Mouse (Mus musculus): ENCODE data around the gene Thap3.
"Not testable (repeated sequence)": the region's sequence is repeated elsewhere in the genome, so short reads cannot be mapped to it uniquely, and the experiment has no call there.

Gene Thap3

GRCm38 (mm10) chr4:151988342-151989109 lies at the start of gene Thap3:
Thap3 (minus strand) TSS chr4:151988997.
- peak; percentile 74 for DNase-seq (ENCODE audit: low read depth, low spot score)
- Histone ChIP-seq H3K27me3 (ENCODE audit: control insufficient read depth, insufficient read depth, low read length, poor library complexity, severe bottlenecking) (no peaks in the 10 kb centered on the region), H3K36me3 (ENCODE audit: control insufficient read depth, insufficient read depth, low read length, poor library complexity, severe bottlenecking) (peaks cover 6% of the 10 kb centered on the region)

- no peak for DNase-seq (ENCODE audit: low read depth, low spot score)
- no peaks in the 10 kb centered on the region for H3K36me3 ChIP-seq (ENCODE audit: control insufficient read depth, insufficient read depth, low read length, poor library complexity, severe bottlenecking)
- H3K27me3 ChIP-seq (ENCODE audit: control insufficient read depth, insufficient read depth, low read length, poor library complexity, severe bottlenecking), result no peaks in the 10 kb centered on the region
Measured at GRCm38 (mm10) chr4:152038225-152038984, 49.6 kb upstream of the Thap3 start, which contains the start of gene Tas1r1. Tas1r1 (minus strand) TSS chr4:152038568.

- H3K27me3 ChIP-seq (ENCODE audit: control insufficient read depth, insufficient read depth, low read length, poor library complexity, severe bottlenecking), result not testable (repeated sequence)
- peak; percentile 27 for DNase-seq (ENCODE audit: low read depth, low spot score)
Measured at GRCm38 (mm10) chr4:152036464-152036863, 47.7 kb upstream of the Thap3 start.

GRCm38 (mm10) chr4:152032922-152033321 lies 44.1 kb upstream of the Thap3 start:
- Histone ChIP-seq H3K36me3 (ENCODE audit: control insufficient read depth, insufficient read depth, low read length, poor library complexity, severe bottlenecking) (no peaks in the 10 kb centered on the region), H3K27me3 (ENCODE audit: control insufficient read depth, insufficient read depth, low read length, poor library complexity, severe bottlenecking) (no peaks in the 10 kb centered on the region)
- no peak for DNase-seq (ENCODE audit: low read depth, low spot score)

More at GRCm38 (mm10) chr4:152036464-152036863, 47.7 kb upstream of the Thap3 start:
- H3K36me3 ChIP-seq (ENCODE audit: control insufficient read depth, insufficient read depth, low read length, poor library complexity, severe bottlenecking), result not testable (repeated sequence)

- no peak for DNase-seq (ENCODE audit: low read depth, low spot score)
- no peaks in the 10 kb centered on the region for H3K27me3 ChIP-seq (ENCODE audit: control insufficient read depth, insufficient read depth, low read length, poor library complexity, severe bottlenecking)
Measured at GRCm38 (mm10) chr4:152029997-152030396, 41.2 kb upstream of the Thap3 start.

GRCm38 (mm10) chr4:152029087-152029486 lies 40.3 kb upstream of the Thap3 start:
- Histone ChIP-seq H3K27me3 (ENCODE audit: control insufficient read depth, insufficient read depth, low read length, poor library complexity, severe bottlenecking) (no peaks in the 10 kb centered on the region), H3K36me3 (ENCODE audit: control insufficient read depth, insufficient read depth, low read length, poor library complexity, severe bottlenecking) (no peaks in the 10 kb centered on the region)
- DNase-seq (ENCODE audit: low read depth, low spot score), result peak; percentile 54

More at GRCm38 (mm10) chr4:152029997-152030396, 41.2 kb upstream of the Thap3 start:
- H3K36me3 ChIP-seq (ENCODE audit: control insufficient read depth, insufficient read depth, low read length, poor library complexity, severe bottlenecking), result no peaks in the 10 kb centered on the region

- DNase-seq (ENCODE audit: low read depth, low spot score), result no peak
- no peaks in the 10 kb centered on the region for H3K36me3 ChIP-seq (ENCODE audit: control insufficient read depth, insufficient read depth, low read length, poor library complexity, severe bottlenecking)
- H3K27me3 ChIP-seq (ENCODE audit: control insufficient read depth, insufficient read depth, low read length, poor library complexity, severe bottlenecking), result no peaks in the 10 kb centered on the region
Measured at GRCm38 (mm10) chr4:152028456-152028855, 39.7 kb upstream of the Thap3 start.

- H3K27me3 ChIP-seq (ENCODE audit: control insufficient read depth, insufficient read depth, low read length, poor library complexity, severe bottlenecking), result no peaks in the 10 kb centered on the region
- DNase-seq (ENCODE audit: low read depth, low spot score), result peak; percentile 95
- H3K36me3 ChIP-seq (ENCODE audit: control insufficient read depth, insufficient read depth, low read length, poor library complexity, severe bottlenecking), result no peaks in the 10 kb centered on the region; the same call in 1 of the 2 replicates
Measured at GRCm38 (mm10) chr4:152027524-152027923, 38.7 kb upstream of the Thap3 start, which contains the start of gene Zbtb48. Zbtb48 (minus strand) TSS chr4:152027671.

- H3K36me3 ChIP-seq (ENCODE audit: control insufficient read depth, insufficient read depth, low read length, poor library complexity, severe bottlenecking), result no peaks in the 10 kb centered on the region; the same call in 1 of the 2 replicates
- DNase-seq (ENCODE audit: low read depth, low spot score), result no peak
- no peaks in the 10 kb centered on the region for H3K27me3 ChIP-seq (ENCODE audit: control insufficient read depth, insufficient read depth, low read length, poor library complexity, severe bottlenecking)
Measured at GRCm38 (mm10) chr4:152026751-152027508, 38.1 kb upstream of the Thap3 start.

- Histone ChIP-seq H3K27me3 (ENCODE audit: control insufficient read depth, insufficient read depth, low read length, poor library complexity, severe bottlenecking) (no peaks in the 10 kb centered on the region), H3K36me3 (ENCODE audit: control insufficient read depth, insufficient read depth, low read length, poor library complexity, severe bottlenecking) (no peaks in the 10 kb centered on the region; the same call in 1 of the 2 replicates)
- no peak for DNase-seq (ENCODE audit: low read depth, low spot score)
Measured at GRCm38 (mm10) chr4:152024525-152024924, 35.7 kb upstream of the Thap3 start.

GRCm38 (mm10) chr4:152022506-152022905 lies 33.7 kb upstream of the Thap3 start:
- Histone ChIP-seq H3K36me3 (ENCODE audit: control insufficient read depth, insufficient read depth, low read length, poor library complexity, severe bottlenecking) (no peaks in the 10 kb centered on the region; the same call in none of the 2 replicates), H3K27me3 (ENCODE audit: control insufficient read depth, insufficient read depth, low read length, poor library complexity, severe bottlenecking) (no peaks in the 10 kb centered on the region)
- no peak for DNase-seq (ENCODE audit: low read depth, low spot score)

GRCm38 (mm10) chr4:152021568-152022097 lies 32.8 kb upstream of the Thap3 start:
- no peaks in the 10 kb centered on the region for H3K27me3 ChIP-seq (ENCODE audit: control insufficient read depth, insufficient read depth, low read length, poor library complexity, severe bottlenecking)
- no peaks in the 10 kb centered on the region; the same call in none of the 2 replicates for H3K36me3 ChIP-seq (ENCODE audit: control insufficient read depth, insufficient read depth, low read length, poor library complexity, severe bottlenecking)
- DNase-seq (ENCODE audit: low read depth, low spot score), result no peak

GRCm38 (mm10) chr4:152020024-152020423 lies 31.2 kb upstream of the Thap3 start:
- no peaks in the 10 kb centered on the region; the same call in none of the 2 replicates for H3K36me3 ChIP-seq (ENCODE audit: control insufficient read depth, insufficient read depth, low read length, poor library complexity, severe bottlenecking)
- no peaks in the 10 kb centered on the region for H3K27me3 ChIP-seq (ENCODE audit: control insufficient read depth, insufficient read depth, low read length, poor library complexity, severe bottlenecking)
- DNase-seq (ENCODE audit: low read depth, low spot score), result no peak

- no peak for DNase-seq (ENCODE audit: low read depth, low spot score)
- H3K36me3 ChIP-seq (ENCODE audit: control insufficient read depth, insufficient read depth, low read length, poor library complexity, severe bottlenecking), result peaks cover 2% of the 10 kb centered on the region
- no peaks in the 10 kb centered on the region for H3K27me3 ChIP-seq (ENCODE audit: control insufficient read depth, insufficient read depth, low read length, poor library complexity, severe bottlenecking)
Measured at GRCm38 (mm10) chr4:152019073-152019472, 30.3 kb upstream of the Thap3 start.
